Mouse (Mus musculus): ENCODE results near the gene A4galt. TPM values are rescaled to one million over a fixed set of nuclear protein-coding genes. Genes with fewer than 3 reads are reported as not detected.
"Not testable (repeated sequence)": the region's sequence is repeated elsewhere in the genome, so short reads cannot be mapped to it uniquely, and the experiment has no call there.

The A4galt gene
- polyA plus RNA-seq, 1 experiment = 3.7 TPM

GRCm38 (mm10) chr15:83281303-83281702 is 29.7 kb upstream of the A4galt start:
- Histone ChIP-seq H3K4me1 (ENCODE audit: control insufficient read depth, insufficient read depth, low read length) (peaks cover 5% of the 10 kb centered on the region), H3K27me3 (ENCODE audit: control insufficient read depth, insufficient read depth, low read length) (no peaks in the 10 kb centered on the region), H3K27ac (ENCODE audit: insufficient read depth, low read length) (no peak overlapping the region), H3K4me3 (replicated peaks; ENCODE audit: insufficient read depth, low read depth, low read length) (no peak overlapping the region)
- DNase-seq = no peak
- 80% methylated on average over 11 of the region's 11 CpGs for WGBS
- no peak for TF ChIP-seq CTCF (IDR thresholded peaks at IDR 0.05; ENCODE audit: borderline replicate concordance, insufficient read depth, low read depth, low read length)
- TF ChIP-seq POLR2A (IDR thresholded peaks at IDR 0.05; ENCODE audit: borderline replicate concordance, insufficient read depth, low read length) = no peak

GRCm38 (mm10) chr15:83278579-83278978 is 27.0 kb upstream of the A4galt start:
- H3K27ac ChIP-seq (ENCODE audit: insufficient read depth, low read length) = no peak overlapping the region
- DNase-seq = no peak
- TF ChIP-seq POLR2A (IDR thresholded peaks at IDR 0.05; ENCODE audit: borderline replicate concordance, insufficient read depth, low read length) = no peak
- no peak for TF ChIP-seq CTCF (IDR thresholded peaks at IDR 0.05; ENCODE audit: borderline replicate concordance, insufficient read depth, low read depth, low read length)
- H3K4me3 ChIP-seq (replicated peaks; ENCODE audit: insufficient read depth, low read depth, low read length) = no peak overlapping the region
- H3K4me1 ChIP-seq (ENCODE audit: control insufficient read depth, insufficient read depth, low read length) = peaks cover 5% of the 10 kb centered on the region
- WGBS = 86% methylated on average over 5 of the region's 5 CpGs
- H3K27me3 ChIP-seq (ENCODE audit: control insufficient read depth, insufficient read depth, low read length) = no peaks in the 10 kb centered on the region

- Histone ChIP-seq H3K4me1 (ENCODE audit: control insufficient read depth, insufficient read depth, low read length) (peaks cover 5% of the 10 kb centered on the region), H3K27me3 (ENCODE audit: control insufficient read depth, insufficient read depth, low read length) (no peaks in the 10 kb centered on the region), H3K27ac (ENCODE audit: insufficient read depth, low read length) (no peak overlapping the region; the same call in 1 of the 2 replicates), H3K4me3 (replicated peaks; ENCODE audit: insufficient read depth, low read depth, low read length) (no peak overlapping the region)
- DNase-seq = peak; percentile 57 to 80
- TF ChIP-seq CTCF (IDR thresholded peaks at IDR 0.05; ENCODE audit: borderline replicate concordance, insufficient read depth, low read depth, low read length) = no peak
- TF ChIP-seq POLR2A (IDR thresholded peaks at IDR 0.05; ENCODE audit: borderline replicate concordance, insufficient read depth, low read length) = no peak
- WGBS = 11% methylated on average over 4 of the region's 4 CpGs
These were observed 25.9 kb upstream of the A4galt start for GRCm38 (mm10) chr15:83277451-83277850.

GRCm38 (mm10) chr15:83274237-83274636 is 22.7 kb upstream of the A4galt start:
- not testable (repeated sequence) for H3K4me3 ChIP-seq (replicated peaks; ENCODE audit: insufficient read depth, low read depth, low read length); H3K27ac ChIP-seq (ENCODE audit: insufficient read depth, low read length); DNase-seq; H3K4me1 ChIP-seq (ENCODE audit: control insufficient read depth, insufficient read depth, low read length); H3K27me3 ChIP-seq (ENCODE audit: control insufficient read depth, insufficient read depth, low read length)

GRCm38 (mm10) chr15:83273017-83273416 is 21.4 kb upstream of the A4galt start:
- 92% methylated on average over 2 of the region's 2 CpGs for WGBS
- peaks cover 5% of the 10 kb centered on the region for H3K4me1 ChIP-seq (ENCODE audit: control insufficient read depth, insufficient read depth, low read length)
- no peak overlapping the region for H3K4me3 ChIP-seq (replicated peaks; ENCODE audit: insufficient read depth, low read depth, low read length)
- no peaks in the 10 kb centered on the region for H3K27me3 ChIP-seq (ENCODE audit: control insufficient read depth, insufficient read depth, low read length)
- DNase-seq = no peak
- TF ChIP-seq POLR2A (IDR thresholded peaks at IDR 0.05; ENCODE audit: borderline replicate concordance, insufficient read depth, low read length) (no peak), CTCF (IDR thresholded peaks at IDR 0.05; ENCODE audit: borderline replicate concordance, insufficient read depth, low read depth, low read length) (no peak)
- no peak overlapping the region for H3K27ac ChIP-seq (ENCODE audit: insufficient read depth, low read length)

- DNase-seq; H3K27ac ChIP-seq (ENCODE audit: insufficient read depth, low read length); H3K4me3 ChIP-seq (replicated peaks; ENCODE audit: insufficient read depth, low read depth, low read length); H3K4me1 ChIP-seq (ENCODE audit: control insufficient read depth, insufficient read depth, low read length); H3K27me3 ChIP-seq (ENCODE audit: control insufficient read depth, insufficient read depth, low read length): not testable (repeated sequence)
- 59% methylated on average over 9 of the region's 9 CpGs for WGBS
These were observed 19.6 kb upstream of the A4galt start for GRCm38 (mm10) chr15:83271221-83271620.

- not testable (repeated sequence) for H3K4me1 ChIP-seq (ENCODE audit: control insufficient read depth, insufficient read depth, low read length); H3K27ac ChIP-seq (ENCODE audit: insufficient read depth, low read length); DNase-seq; H3K27me3 ChIP-seq (ENCODE audit: control insufficient read depth, insufficient read depth, low read length); H3K4me3 ChIP-seq (replicated peaks; ENCODE audit: insufficient read depth, low read depth, low read length)
- 86% methylated on average over 6 of the region's 6 CpGs for WGBS
These were observed 18.4 kb upstream of the A4galt start for GRCm38 (mm10) chr15:83269985-83270384.

- DNase-seq; H3K27ac ChIP-seq (ENCODE audit: insufficient read depth, low read length); H3K27me3 ChIP-seq (ENCODE audit: control insufficient read depth, insufficient read depth, low read length); H3K4me3 ChIP-seq (replicated peaks; ENCODE audit: insufficient read depth, low read depth, low read length); H3K4me1 ChIP-seq (ENCODE audit: control insufficient read depth, insufficient read depth, low read length): not testable (repeated sequence)
- WGBS = 56% methylated on average over 7 of the region's 7 CpGs
These were observed 16.9 kb upstream of the A4galt start for GRCm38 (mm10) chr15:83268428-83268827.

GRCm38 (mm10) chr15:83265269-83265668 is 13.7 kb upstream of the A4galt start:
- Histone ChIP-seq H3K4me3 (replicated peaks; ENCODE audit: insufficient read depth, low read depth, low read length) (no peak overlapping the region), H3K27me3 (ENCODE audit: control insufficient read depth, insufficient read depth, low read length) (no peaks in the 10 kb centered on the region), H3K27ac (ENCODE audit: insufficient read depth, low read length) (no peak overlapping the region), H3K4me1 (ENCODE audit: control insufficient read depth, insufficient read depth, low read length) (peaks cover 2% of the 10 kb centered on the region; the same call in 1 of the 2 replicates)
- WGBS = 45% methylated on average over 1 of the region's 1 CpGs
- no peak for DNase-seq
- TF ChIP-seq CTCF (IDR thresholded peaks at IDR 0.05; ENCODE audit: borderline replicate concordance, insufficient read depth, low read depth, low read length) (no peak), POLR2A (IDR thresholded peaks at IDR 0.05; ENCODE audit: borderline replicate concordance, insufficient read depth, low read length) (no peak)
